Mouse (Mus musculus) forebrain, postnatal 0 days (tissue): Measurements from ENCODE around the gene Runx3. TPM values are rescaled to one million over a fixed set of nuclear protein-coding genes. Genes with fewer than 3 reads are reported as not detected.
A peak's percentile ranks its signal among the peaks of the same experiment; 100 is the strongest.

Experiments
- ATAC-seq: fragments of 200-750 bp; cut with Nextera tagmentation; 2 replicates; pipeline ENCODE4 v1.8.0; 2017; ENCODE audit warnings: mild to moderate bottlenecking, moderate library complexity
- DNase-seq: peaks from one replicate; pipeline ENCODE4 v3.0.0-alpha.2; 2015
- H3K27ac ChIP-seq: fragments of 300-500 bp; sonication (generic); 2 replicates; pipeline ENCODE4 v1.5.1; 2014; ENCODE audit warnings: low read depth, mild to moderate bottlenecking, antibody characterized with exemption, low read length, moderate library complexity, mixed read lengths
- H3K27me3 ChIP-seq: fragments of 300-500 bp; sonication (generic); 2 replicates; pipeline ENCODE4 v1.6.1; 2014; ENCODE audit warnings: mild to moderate bottlenecking, low read length, mixed read lengths; ENCODE audit not compliant: insufficient read depth
- H3K36me3 ChIP-seq: fragments of 300-500 bp; sonication (generic); 2 replicates; pipeline ENCODE4 v1.6.1; 2014; ENCODE audit warnings: mild to moderate bottlenecking, moderate library complexity; ENCODE audit not compliant: insufficient read depth
- H3K4me1 ChIP-seq: fragments of 300-500 bp; sonication (generic); 2 replicates; pipeline ENCODE4 v1.6.1; 2014; ENCODE audit warnings: antibody characterized with exemption; ENCODE audit not compliant: insufficient read depth
- H3K4me2 ChIP-seq: fragments of 300-500 bp; sonication (generic); 2 replicates; pipeline ENCODE4 v1.6.1; 2014; ENCODE audit warnings: low read depth, mild to moderate bottlenecking, moderate library complexity
- H3K4me3 ChIP-seq: fragments of 300-500 bp; sonication (generic); 2 replicates; pipeline ENCODE4 v1.5.1; 2014; ENCODE audit warnings: low read depth, low read length, mixed read lengths
- H3K9ac ChIP-seq: fragments of 300-500 bp; sonication (generic); 2 replicates; pipeline ENCODE4 v1.6.1; 2014; ENCODE audit warnings: mild to moderate bottlenecking
- H3K9me3 ChIP-seq: fragments of 300-500 bp; sonication (generic); 2 replicates; pipeline ENCODE4 v1.6.1; 2016; ENCODE audit warnings: low read length
- CTCF ChIP-seq: sonication (generic); IDR thresholded peaks from 2 replicates; pipeline ENCODE4 v1.5.1; 2016; ENCODE audit warnings: antibody characterized with exemption, control low read depth, low read depth
- WGBS: fragments of 180-500 bp; shearing (Covaris S2); extraction: QIAGEN DNeasy Blood & Tissue Kit; methylation state at CpG from one replicate; pipeline ENCODE4 v1.1.7; 2014; 5-methylcytosine and 5-hydroxymethylcytosine counted together
- polyA plus RNA-seq: library from polyadenylated mRNA; unstranded; fragments of >200 nt; fragmentation: Nextera tagmentation; extraction: Ambion mirVana; gene quantifications from 2 replicates; pipeline ENCODE4 v1.2.1, GENCODE M21; 2015
- total RNA-seq: library from RNA; depleted of rRNA; stranded (reverse); fragments of >200 nt; gene quantifications from 2 replicates; pipeline ENCODE4 v1.2.3, GENCODE M21; 2014

Gene Runx3
- total and polyA plus RNA-seq, 2 experiments from 2014 or later: not detected

DNA sequence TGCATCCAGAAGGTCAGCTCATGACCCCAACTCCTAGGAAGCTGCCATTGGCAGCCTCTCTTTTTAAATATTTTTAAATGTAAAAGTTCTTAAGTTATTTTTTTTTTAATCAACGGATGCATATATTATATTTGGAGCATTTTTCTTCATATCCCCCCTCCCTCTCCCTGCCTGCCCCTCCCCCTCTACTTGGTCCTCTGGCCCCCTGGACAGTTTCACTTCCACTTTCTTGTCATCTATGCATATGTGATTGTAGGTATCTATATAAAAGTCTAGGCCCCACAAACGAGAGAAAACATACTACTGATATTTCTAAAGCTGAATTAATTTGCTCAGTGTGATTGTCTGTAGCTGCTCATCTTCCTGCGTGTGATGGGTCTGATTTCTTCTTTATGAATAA lies 4.7 kb downstream of the Runx3 start:
- no peaks in the 10 kb centered on the region for H3K9me3 ChIP-seq
- TF ChIP-seq CTCF: no peak
- no peak overlapping the region for H3K27ac ChIP-seq
- no peak overlapping the region for H3K4me3 ChIP-seq
- DNase-seq: no peak
- no peaks in the 10 kb centered on the region for H3K27me3 ChIP-seq
- WGBS: 83% methylated on average over 3 of the region's 3 CpGs
- H3K4me2 ChIP-seq: no peak overlapping the region
- no peaks in the 10 kb centered on the region for H3K36me3 ChIP-seq
- H3K9ac ChIP-seq: no peak overlapping the region
- H3K4me1 ChIP-seq: no peaks in the 10 kb centered on the region; the same call in 1 of the 2 replicates
- ATAC-seq: no peak

DNA sequence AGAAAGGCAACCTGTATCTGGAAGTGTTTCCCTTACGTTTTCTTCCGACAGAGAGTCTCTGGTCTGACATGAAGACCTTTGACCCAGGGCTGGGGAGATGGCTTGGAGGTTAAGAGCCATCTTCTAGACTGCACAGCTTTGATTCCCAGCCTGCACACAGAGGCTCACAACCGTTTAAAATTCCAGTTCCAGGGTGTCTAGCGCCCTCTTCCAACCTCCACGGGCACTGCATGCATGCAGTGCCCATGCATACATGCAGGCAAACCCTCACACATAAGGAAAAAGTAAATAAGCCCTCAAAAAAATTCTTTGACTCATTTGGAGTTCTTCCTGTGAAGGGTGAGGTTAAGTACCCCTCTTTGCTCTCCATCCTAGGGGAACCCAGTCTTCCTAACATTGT lies 5.9 kb downstream of the Runx3 start:
- no peaks in the 10 kb centered on the region for H3K36me3 ChIP-seq
- no peak for TF ChIP-seq CTCF
- ATAC-seq: no peak
- no peaks in the 10 kb centered on the region for H3K27me3 ChIP-seq
- no peak for DNase-seq
- H3K27ac ChIP-seq: no peak overlapping the region
- no peak overlapping the region for H3K4me2 ChIP-seq
- WGBS: 69% methylated on average over 5 of the region's 5 CpGs
- H3K9me3 ChIP-seq: no peaks in the 10 kb centered on the region
- no peak overlapping the region for H3K9ac ChIP-seq
- H3K4me3 ChIP-seq: no peak overlapping the region
- no peaks in the 10 kb centered on the region; the same call in 1 of the 2 replicates for H3K4me1 ChIP-seq

DNA sequence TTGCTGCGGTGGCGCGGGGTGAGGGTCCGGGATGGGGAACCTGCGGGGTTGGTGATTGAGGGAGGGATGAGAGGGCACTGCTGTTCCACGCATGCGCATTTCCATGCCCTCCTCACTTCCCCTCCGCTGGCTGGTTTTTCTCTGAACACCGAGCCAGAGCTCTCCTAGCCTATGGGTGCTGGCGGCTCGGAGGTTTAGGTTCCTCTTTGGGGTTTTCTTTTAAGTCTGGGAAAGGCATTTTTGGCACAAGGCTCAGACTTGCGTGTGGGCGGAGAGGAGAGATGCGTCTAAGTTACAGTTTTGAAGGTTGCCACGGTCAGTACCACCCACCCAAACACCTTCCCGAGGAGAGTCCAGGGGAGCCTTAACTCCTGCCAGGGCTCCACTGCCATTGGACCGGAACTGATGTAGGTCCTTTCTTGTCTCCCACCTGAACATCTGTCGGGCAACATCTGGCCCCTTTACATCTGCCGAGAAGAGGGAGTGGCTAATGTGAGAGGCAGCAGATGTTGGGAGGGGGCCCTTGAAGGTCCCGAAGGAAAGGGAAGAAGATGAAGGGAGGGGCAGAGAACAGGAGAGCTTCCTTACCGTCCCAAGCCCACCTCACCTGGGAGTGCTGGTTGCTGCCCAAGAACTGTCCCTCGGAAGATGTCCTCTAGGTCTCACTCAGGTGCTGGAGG lies 8.5 kb downstream of the Runx3 start:
- Histone ChIP-seq H3K4me3 (peak overlapping the region; percentile 25), H3K9me3 (no peaks in the 10 kb centered on the region), H3K27ac (no peak overlapping the region), H3K9ac (0 out of 2 replicates have a peak overlapping the region, but pooled peaks have one; percentile 0), H3K4me1 (no peaks in the 10 kb centered on the region; the same call in 1 of the 2 replicates), H3K4me2 (peak overlapping the region; percentile 42), H3K27me3 (no peaks in the 10 kb centered on the region), H3K36me3 (no peaks in the 10 kb centered on the region)
- ATAC-seq: no peak; the same call in 1 of the 2 replicates
- DNase-seq: peak; percentile 60
- 24% methylated on average over 22 of the region's 22 CpGs for WGBS
- no peak for TF ChIP-seq CTCF

DNA sequence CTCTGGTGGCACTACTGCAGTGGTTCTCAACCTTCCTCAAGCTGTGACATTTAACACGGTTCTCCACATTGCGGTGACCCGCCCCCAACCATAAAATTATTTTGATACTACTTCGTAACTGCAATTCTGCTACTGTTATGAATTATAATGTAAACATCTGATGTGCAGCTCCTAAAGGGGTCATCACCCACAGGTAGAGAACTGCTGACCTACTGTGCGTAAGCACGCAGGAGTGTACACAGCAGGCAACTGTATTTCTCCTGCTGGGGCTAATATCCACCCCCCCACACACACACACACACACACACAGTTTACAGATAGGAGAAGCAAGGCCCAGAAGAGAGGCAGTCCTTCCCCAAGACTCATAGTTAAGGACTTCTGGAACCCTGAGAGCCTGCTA lies 9.7 kb downstream of the Runx3 start:
- no peak for DNase-seq
- Histone ChIP-seq H3K4me1 (no peaks in the 10 kb centered on the region; the same call in 1 of the 2 replicates), H3K9ac (no peak overlapping the region), H3K9me3 (no peaks in the 10 kb centered on the region), H3K27ac (no peak overlapping the region), H3K4me3 (no peak overlapping the region), H3K27me3 (no peaks in the 10 kb centered on the region), H3K4me2 (no peak overlapping the region), H3K36me3 (no peaks in the 10 kb centered on the region)
- no peak for ATAC-seq
- TF ChIP-seq CTCF: no peak
- 92% methylated on average over 6 of the region's 6 CpGs for WGBS

DNA sequence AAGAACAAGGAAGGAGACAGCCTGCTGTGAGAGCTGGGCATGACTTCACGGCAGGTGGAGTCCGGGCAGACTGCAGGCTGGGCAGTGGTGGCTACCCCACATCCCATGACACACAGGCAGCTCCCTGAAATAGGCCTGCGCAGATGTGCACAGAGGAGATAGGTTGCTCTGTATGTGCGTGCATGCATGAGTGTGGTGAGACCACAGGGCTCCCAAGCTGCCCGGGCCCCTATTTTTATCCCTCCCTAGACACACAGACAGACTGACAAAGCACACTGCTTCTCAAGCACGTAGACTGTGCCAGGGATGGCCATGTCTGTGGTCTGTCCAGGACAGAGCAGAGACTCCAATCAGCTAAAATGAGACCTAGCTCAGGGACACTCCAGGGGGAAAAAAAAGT lies 10.7 kb downstream of the Runx3 start:
- ATAC-seq (no peak), DNase-seq (no peak)
- Histone ChIP-seq H3K27me3 (no peaks in the 10 kb centered on the region), H3K4me2 (no peak overlapping the region), H3K4me3 (no peak overlapping the region), H3K9ac (no peak overlapping the region), H3K36me3 (no peaks in the 10 kb centered on the region), H3K4me1 (no peaks in the 10 kb centered on the region; the same call in 1 of the 2 replicates), H3K9me3 (no peaks in the 10 kb centered on the region), H3K27ac (no peak overlapping the region)
- TF ChIP-seq CTCF: no peak
- 83% methylated on average over 6 of the region's 6 CpGs for WGBS

DNA sequence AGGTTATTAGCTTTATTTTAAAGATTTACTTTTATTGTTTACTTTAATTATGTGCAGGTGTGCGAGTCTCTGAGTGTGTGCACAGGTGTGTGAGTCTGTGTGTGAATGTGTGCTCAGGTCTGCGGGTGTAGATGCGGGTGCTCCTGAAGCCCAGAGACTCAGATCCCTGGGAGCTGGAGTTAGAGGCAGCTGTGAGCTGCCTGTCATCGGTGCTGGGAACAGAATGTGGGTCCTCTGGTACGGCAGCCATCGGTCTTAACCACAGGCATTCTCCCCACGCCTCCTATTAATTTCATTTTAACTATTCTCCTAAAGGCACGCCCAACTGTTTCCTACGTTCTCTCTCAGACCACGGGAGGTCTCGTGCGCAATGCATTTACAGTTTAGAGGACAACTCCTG lies 12.3 kb downstream of the Runx3 start:
- H3K4me2 ChIP-seq: no peak overlapping the region
- TF ChIP-seq CTCF: no peak
- H3K4me3 ChIP-seq: no peak overlapping the region
- ATAC-seq (no peak), DNase-seq (no peak)
- no peaks in the 10 kb centered on the region for H3K36me3 ChIP-seq
- no peaks in the 10 kb centered on the region; the same call in 1 of the 2 replicates for H3K4me1 ChIP-seq
- no peaks in the 10 kb centered on the region for H3K9me3 ChIP-seq
- H3K9ac ChIP-seq: no peak overlapping the region
- no peak overlapping the region for H3K27ac ChIP-seq
- 92% methylated on average over 12 of the region's 12 CpGs for WGBS
- H3K27me3 ChIP-seq: no peaks in the 10 kb centered on the region; the same call in 1 of the 2 replicates

DNA sequence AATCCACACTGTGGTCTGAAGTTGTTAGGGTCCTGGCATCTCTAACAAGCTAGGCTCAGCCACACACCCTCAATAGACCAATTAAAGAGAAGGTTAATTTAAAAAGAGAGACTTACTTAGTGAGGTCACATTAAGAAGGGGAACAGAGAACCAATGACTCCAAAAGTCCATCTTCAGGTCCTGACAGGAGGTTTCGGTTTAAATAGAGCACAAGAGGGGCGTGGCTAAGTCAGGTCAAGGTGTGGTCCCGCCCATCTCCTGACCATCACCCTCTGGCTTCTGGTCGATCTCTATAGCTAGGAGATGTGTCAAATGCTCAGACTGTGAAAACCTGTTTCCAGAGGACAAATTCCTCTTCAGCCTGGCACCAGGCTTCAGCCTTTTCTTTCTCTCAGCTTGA lies 13.3 kb downstream of the Runx3 start:
- Histone ChIP-seq H3K36me3 (no peaks in the 10 kb centered on the region), H3K9ac (no peak overlapping the region), H3K4me3 (no peak overlapping the region), H3K27ac (no peak overlapping the region), H3K4me1 (no peaks in the 10 kb centered on the region; the same call in 1 of the 2 replicates), H3K4me2 (no peak overlapping the region), H3K9me3 (no peaks in the 10 kb centered on the region), H3K27me3 (peaks cover 3% of the 10 kb centered on the region)
- 61% methylated on average over 4 of the region's 4 CpGs for WGBS
- no peak for TF ChIP-seq CTCF
- ATAC-seq: no peak
- DNase-seq: no peak
